Mouse (Mus musculus) thymus, postnatal 10 days (tissue): ENCODE data around the gene Pnn.
"Not testable (repeated sequence)": the region's sequence is repeated elsewhere in the genome, so short reads cannot be mapped to it uniquely, and the experiment has no call there.

Experiments
- DNase-seq, 2 experiments: peaks; one replicate each; pipeline ENCODE4 v3.0.0; 2021; ENCODE audit warnings: low spot score in 2 of 2

The Pnn gene

GRCm38 (mm10) chr12:59066448-59067077 is at the start of gene Pnn:
Gene Pnn, plus strand, starts transcription at chr12:59066884.
- peak; percentile 94 to 97 for DNase-seq

GRCm38 (mm10) chr12:59017970-59018369 is 48.7 kb upstream of the Pnn start:
- no peak for DNase-seq

DNA sequence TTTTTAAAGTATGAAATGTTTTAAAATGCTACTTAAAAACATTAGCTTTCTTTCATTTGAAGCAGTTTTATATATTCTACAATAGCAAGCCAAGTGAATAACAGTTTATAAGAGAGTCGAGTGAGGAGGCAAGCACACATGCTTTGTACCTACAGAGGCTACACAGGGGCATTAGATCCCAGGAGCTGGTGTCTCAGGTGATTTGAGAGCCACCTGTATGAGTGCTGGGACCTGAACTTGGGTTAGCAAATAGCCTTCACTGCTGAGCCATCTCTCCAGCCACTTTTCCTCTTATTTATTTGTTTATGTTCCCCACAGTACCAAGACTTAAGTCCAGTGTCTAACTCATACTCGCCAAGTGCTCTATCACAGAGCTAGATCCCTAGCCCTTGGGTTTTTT is 46.8 kb upstream of the Pnn start:
- no peak for DNase-seq

DNA sequence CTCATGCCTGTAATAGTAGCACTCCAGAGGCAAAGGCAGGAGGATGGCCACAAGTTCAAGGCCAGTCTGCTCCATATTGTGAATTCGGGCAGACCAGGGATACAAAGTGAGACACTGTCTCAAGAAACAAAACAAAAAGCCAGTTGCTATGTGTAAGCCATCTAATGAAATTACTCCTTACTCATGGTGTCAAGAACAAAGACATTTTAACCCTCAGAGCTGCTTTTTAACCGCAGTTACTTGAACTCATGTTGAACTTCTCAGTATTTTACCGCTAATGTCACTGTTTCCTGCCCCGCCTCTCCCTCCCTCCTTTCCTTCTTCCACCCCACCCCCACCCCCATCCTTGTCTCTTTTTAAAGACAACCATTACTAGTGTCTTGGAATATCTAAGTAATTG is 45.4 kb upstream of the Pnn start:
- no peak for DNase-seq

DNA sequence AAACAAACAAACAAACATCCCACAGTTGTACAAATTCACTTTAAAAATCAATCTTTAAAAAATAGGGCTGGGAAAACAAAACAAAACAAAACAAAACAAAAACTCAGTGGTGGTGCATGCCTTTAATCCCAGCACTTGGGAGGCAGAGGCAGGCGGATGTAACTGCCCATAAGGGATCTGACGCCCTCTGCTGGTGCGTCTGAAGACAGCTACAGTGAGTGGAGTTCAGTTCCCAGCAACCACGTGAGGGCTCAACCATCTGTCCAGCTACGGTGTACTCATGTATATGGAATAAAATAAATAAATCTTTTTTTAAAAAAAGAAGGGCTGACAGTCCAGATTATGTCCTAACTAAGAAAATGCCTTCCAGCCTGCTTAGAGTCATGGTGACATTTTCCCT is 34.6 kb upstream of the Pnn start:
- peak in 1 of 2 experiments; percentile 12 for DNase-seq

- no peak for DNase-seq
Measured at GRCm38 (mm10) chr12:59039162-59039970, 27.3 kb upstream of the Pnn start.

GRCm38 (mm10) chr12:59039971-59040844 is 26.5 kb upstream of the Pnn start:
- no peak for DNase-seq

GRCm38 (mm10) chr12:59040851-59041250 is 25.8 kb upstream of the Pnn start:
- DNase-seq: no peak

DNA sequence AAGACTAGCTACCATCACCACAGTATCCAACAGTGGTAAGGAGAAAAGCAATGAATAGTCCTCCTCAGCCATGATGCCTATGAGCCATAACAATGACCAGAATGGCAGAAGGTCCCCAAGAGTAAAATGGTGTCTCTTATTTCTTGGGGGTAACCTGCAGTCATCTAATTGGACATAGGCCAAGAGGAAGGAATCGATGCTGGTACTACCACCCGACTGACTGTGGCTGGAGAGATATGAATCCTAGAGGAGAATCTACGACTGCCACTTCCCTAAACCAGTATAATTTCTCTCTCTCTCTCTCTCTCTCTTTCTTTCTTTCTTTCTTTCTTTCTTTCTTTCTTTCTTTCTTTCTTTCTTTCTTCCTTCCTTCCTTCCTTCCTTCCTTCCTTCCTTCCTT is 14.2 kb upstream of the Pnn start:
- DNase-seq: no peak

DNA sequence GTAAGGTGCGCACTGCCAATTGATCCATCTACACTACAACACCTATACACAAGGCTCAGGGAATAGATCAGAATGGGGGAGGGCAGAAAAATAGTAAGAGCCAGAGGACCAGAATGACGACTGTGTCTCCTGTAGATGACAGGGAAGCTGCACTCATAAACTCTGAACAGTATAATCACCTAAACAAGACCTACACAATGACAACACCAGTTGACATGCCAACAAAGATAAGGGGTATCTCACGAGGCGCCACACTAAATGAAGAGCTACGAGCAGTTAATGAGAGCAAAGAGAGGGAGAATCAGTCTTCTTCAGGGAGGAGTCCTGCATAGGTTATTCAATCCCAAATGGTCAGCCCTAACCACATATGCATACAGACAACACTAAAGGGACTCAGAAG is 13.5 kb upstream of the Pnn start:
- DNase-seq: no peak

- DNase-seq: no peak
Measured at GRCm38 (mm10) chr12:59053976-59054375, 12.7 kb upstream of the Pnn start.

- DNase-seq: no peak
Measured at GRCm38 (mm10) chr12:59055196-59055850, 11.4 kb upstream of the Pnn start.

DNA sequence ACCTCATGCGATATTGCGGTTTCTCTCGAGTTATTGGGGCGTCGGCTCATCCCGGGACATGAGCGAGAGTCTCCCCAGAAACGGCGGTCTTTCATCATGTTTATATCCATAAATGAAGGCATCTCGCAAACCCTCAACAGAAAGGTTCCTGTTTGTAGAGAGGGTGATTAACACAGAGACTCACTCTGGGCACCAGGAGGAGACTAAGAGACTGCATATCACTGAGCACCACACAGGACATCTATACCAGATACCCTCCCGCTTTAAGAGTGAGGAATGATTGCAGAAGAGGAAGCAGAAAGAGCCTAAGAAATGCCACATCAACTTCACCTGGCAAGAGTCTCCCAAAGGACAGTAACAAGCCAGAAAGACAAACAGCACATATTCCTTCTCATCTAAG is 10.5 kb upstream of the Pnn start:
- DNase-seq: no peak

GRCm38 (mm10) chr12:59058242-59058641 is 8.4 kb upstream of the Pnn start:
- DNase-seq: not testable (repeated sequence)

DNA sequence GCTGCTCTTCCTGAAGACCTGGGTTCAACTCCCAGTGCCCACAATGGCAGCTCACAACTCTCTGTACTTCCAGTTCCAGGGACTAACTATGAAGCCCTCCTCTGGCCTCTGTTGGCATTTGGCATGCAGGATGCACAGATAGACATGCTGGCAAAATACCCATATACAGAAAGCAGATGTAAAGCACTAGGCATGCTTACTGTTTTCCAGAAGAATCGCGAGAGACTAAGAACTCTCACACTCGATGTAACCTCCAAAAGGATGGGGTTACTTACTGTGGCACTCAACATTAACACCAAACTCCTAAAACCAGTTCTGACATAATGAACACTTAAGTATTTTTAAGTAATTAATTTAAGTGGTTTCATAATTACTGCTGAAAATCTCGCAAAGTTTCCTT is 6.4 kb upstream of the Pnn start:
- DNase-seq: no peak

DNA sequence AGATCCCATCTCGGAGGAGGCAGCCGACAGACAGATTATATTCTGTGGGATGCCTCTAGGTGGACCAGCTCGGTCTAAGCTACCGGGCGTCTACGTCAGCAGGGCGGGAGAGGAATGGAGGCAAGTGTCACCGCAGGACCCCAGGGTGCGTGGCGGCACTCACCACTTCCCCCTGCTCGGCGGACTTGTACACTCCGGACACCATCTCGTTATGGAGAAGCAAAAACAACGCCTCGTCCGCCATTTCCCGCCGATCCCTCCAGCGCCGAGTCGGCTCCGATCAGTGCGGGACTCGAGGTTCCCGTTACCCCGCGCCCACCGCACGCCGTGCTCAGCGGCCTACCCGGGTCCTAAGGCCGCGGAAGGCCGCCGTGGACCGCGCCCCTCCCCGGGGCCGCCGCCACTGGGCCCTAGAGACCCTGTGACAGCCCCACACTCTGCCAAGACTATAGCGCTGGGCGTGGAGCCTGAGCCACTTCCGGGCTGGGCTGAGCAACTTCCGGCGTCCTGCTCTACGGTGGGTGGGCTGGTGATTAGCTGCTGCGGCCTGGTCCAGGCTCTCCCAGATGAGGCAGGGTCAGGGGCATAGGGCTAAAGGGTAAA is 5.6 kb upstream of the Pnn start, which contains the start of gene Trappc6b:
TSS of gene Trappc6b (minus strand) at position 480 of the 603 bp plus-strand sequence.
- DNase-seq: peak; percentile 50 to 66

DNA sequence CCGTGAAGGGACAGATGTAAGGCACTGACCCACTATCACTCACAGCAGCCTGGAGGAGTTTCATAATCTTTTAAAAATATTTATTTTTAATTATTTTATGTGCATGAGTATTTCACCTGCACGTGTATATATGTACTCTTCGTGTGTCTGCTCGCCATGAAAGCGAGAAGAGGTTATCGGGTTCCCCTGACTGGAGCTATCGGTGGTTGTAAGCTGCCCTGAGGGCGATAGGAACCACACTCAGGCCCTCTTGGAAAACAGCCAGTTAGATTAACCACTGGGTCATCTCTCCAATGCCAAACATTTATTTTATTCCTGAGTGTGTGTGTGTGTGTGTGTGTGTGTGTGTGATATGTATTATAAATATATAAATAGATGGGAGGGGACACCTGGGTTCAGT is 1.8 kb upstream of the Pnn start:
- no peak for DNase-seq

- no peak for DNase-seq
Measured at GRCm38 (mm10) chr12:59065776-59066175, 908 bp upstream of the Pnn start.

GRCm38 (mm10) chr12:59067095-59067494 is 411 bp downstream of the Pnn start:
- DNase-seq: peak in 1 of 2 experiments; percentile 55

- no peak for DNase-seq
Measured at GRCm38 (mm10) chr12:59068791-59069190, 2.1 kb downstream of the Pnn start.

DNA sequence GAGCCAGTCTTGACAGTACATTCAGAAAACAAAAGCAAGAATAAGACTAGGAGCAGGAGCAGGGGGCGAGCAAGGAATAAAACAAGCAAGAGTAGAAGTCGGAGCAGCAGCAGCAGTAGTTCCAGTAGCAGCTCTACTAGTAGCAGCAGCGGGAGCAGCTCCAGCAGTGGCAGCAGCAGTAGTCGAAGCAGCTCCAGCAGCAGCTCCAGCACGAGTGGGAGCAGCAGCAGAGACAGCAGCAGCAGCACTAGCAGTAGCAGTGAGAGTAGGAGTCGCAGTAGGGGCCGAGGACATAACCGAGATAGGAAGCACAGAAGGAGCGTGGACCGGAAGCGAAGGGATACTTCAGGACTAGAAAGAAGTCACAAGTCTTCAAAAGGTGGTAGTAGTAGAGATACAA is 5.6 kb downstream of the Pnn start:
- no peak for DNase-seq
